Mouse (Mus musculus) layer of hippocampus, adult 18-20 months (tissue): ENCODE data around the gene Dpysl4. TPM values are rescaled to one million over a fixed set of nuclear protein-coding genes. Genes with fewer than 3 reads are reported as not detected.

Source experiments
- DNase-seq, 2 experiments: peaks; one replicate each; pipeline ENCODE4 v3.0.0; 2022; ENCODE audit warnings: low spot score in 2 of 2
- total RNA-seq, 2 experiments: library from RNA; stranded (reverse); gene quantifications; 2 replicates each; pipeline ENCODE4 v1.2.3; 2021

The Dpysl4 gene
- total RNA-seq, 2 experiments from 2014 or later = 43.9 to 44.7 TPM

DNA sequence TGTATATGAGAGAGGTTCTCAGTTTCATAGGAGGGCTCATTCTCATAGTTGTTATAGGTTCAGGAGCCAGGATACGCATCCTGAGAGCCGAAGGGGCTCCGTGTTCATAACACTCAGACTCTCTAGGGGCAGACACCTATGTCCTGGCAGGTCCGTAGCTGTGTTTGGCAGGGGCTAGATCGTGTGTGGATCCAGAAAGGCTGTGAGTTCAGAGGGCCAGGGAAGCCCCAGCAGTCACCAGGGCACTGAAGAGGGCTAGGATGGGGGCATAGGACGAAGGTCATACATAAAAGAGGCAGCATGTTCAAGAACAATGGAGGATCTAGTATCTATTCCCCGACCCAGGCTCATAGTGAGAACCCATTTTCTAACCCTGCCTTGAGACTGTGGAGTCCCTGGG, 9.5 kb downstream of the Dpysl4 start:
- DNase-seq = no peak

DNA sequence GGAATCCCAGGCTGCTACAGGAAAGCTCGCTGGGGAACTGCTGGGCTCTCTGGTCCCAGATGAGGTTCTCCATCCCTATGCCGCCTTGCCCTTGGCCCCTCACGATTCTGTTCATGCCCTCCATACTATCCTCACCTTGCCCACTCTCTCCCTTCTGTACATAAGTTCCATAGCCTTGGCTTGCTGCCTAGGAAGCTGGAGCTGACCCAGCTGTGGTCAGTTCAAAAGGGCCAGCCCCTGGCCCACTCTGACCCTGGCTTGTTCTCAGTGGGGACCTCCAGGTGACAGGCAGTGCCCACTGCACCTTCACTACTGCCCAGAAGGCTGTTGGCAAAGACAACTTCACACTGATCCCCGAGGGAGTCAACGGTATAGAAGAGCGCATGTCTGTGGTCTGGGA, 10.6 kb downstream of the Dpysl4 start:
- DNase-seq = no peak

- DNase-seq = no peak
Measured at GRCm38 (mm10) chr7:139100531-139101095, 14.8 kb downstream of the Dpysl4 start.

GRCm38 (mm10) chr7:139101286-139101804, 15.5 kb downstream of the Dpysl4 start:
- no peak for DNase-seq

DNA sequence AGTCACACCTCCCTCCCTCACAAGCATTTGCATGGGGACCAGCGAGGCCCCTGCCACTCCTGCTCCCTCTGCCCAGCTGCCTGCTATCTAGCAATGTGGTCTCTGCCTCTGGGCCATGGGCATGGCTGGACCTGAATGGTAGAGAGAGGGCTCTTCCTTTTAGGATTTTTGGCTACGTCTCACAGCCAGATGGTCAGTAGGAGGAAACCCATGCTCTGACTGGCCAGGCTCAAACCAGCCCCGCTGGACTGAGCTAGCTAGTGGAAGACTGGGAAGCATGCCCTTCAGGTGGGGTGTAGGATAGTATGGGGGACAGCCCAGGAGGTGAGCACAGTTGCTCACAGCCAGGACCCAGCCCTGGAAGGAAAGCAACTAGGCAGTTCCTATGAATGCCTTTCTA, 16.0 kb downstream of the Dpysl4 start:
- DNase-seq = no peak

DNA sequence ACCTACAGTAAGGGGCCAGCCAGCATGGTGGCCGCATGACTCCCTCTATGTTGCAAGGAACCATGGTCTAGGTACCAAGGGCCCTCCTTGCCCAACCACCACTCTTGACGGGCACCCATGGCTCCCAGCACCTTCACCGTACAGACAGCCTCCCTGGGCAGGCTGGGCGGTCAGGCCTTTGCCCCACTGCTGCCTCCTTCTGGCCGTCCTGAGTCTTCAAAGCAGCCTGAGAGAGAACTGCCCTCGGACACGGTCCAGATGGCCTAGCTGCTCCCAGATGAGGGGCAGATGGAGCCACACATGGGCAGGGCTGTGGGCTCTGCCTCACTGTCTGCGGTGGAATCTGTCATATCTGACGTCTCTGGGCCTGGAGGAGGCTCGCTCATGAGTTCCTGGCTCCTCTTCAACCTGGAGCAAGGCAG, 18.2 kb downstream of the Dpysl4 start:
- DNase-seq = peak in 1 of 2 experiments; percentile 50

- DNase-seq = no peak
Measured at GRCm38 (mm10) chr7:139105076-139105475, 19.3 kb downstream of the Dpysl4 start.

DNA sequence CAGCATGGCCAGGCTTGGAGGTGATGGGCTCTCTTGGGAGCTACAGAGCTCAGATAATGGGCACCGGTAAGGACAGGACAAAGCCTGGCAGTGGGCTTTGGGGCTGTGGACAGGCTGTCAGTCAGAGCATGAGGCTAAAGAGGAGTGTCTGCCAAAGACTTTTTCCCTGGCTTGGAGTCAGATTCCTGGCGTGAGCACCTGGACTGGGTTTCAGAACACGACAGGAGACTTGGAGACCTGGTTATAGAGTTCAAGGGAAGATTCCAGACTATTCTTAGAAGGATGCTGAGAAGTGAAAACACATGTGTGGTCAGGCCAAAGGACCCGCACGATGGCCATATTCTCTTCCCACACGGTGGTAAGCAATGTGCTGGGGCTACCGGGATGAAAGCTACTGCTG, 19.9 kb downstream of the Dpysl4 start:
- no peak for DNase-seq

DNA sequence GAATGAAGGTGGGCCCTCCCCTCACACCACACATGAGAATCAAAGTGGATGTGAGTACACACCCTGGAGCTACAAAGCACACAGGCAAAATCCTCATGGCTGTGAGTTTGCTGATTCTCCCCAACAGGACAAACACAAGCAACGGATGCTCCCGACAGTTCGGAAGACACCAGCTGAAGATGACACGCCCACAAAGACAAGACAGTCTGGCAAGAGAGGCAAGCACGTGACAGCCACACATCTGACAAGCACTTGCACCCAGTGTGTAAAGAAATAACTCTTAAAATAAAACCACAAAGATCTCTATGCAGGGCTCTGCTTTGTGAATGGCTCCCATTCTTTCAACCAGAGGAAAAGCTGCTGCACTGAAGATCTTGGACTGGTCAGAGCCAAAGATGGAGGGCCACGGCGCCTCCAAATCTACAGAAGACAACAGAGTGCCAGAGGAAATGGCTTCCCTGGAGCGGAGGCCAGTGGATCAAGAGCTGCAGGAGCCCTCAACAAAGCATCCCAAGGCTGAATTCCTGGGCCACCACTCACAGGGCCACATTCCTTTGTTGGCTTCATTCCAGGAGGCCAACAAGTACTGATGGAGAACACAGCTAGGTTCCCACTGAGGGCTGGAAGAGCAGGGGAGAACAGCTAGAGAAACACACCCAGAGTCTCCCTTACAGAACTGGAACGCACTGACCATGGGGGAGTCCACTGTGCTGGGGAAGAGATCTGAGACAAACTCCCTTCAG, 22.3 kb downstream of the Dpysl4 start:
- peak in 1 of 2 experiments; percentile 69 for DNase-seq

GRCm38 (mm10) chr7:139119152-139119774, 33.5 kb downstream of the Dpysl4 start:
- DNase-seq = peak; percentile 79 to 94

GRCm38 (mm10) chr7:139119775-139120153, 34.0 kb downstream of the Dpysl4 start:
- no peak for DNase-seq

- no peak for DNase-seq
Measured at GRCm38 (mm10) chr7:139125881-139126280, 40.1 kb downstream of the Dpysl4 start.

DNA sequence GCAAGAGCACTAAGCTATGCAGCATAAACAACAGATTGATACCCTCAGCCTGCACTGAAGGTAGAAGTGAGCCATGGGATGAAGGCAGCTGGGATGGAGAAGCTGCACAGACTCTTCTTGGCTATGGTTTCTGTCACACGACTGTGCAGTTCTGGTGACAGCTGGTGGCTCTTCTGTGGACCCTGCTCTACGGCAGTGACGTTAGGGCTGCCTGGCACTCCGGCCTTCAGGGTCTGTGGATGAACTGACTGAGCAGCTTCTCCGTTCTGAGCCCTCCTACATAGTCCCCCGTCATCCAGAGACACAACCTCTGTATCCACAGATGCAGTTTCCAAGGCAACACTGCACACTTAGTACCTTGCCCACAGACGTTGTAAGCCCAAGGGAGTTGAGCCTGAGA, 40.7 kb downstream of the Dpysl4 start:
- DNase-seq = peak in 1 of 2 experiments; percentile 53

DNA sequence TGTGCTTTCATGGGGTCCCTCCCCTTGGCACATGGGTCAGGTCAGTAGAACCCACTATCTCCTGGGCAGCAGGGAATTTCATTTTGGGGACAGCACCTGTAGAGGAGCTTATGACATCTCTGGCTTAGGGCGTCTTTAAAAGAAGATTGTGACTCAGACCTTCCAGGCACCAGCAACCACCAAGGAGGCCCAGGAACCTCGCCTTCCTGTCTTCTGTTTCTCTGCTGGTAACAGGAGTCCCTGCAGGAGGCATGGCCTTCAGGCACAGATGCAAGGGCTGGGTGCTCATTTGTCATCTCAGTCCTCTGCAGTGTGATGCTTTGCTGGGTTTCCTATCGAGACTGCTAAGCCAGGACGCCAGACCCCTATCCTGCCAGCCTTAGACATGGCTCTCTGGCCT, 43.2 kb downstream of the Dpysl4 start:
- no peak for DNase-seq

GRCm38 (mm10) chr7:139130361-139130760, 44.6 kb downstream of the Dpysl4 start:
- no peak for DNase-seq

- DNase-seq = no peak
Measured at GRCm38 (mm10) chr7:139131538-139131937, 45.7 kb downstream of the Dpysl4 start.

- DNase-seq = peak in 1 of 2 experiments; percentile 72
Measured at GRCm38 (mm10) chr7:139133446-139133845, 47.6 kb downstream of the Dpysl4 start.

DNA sequence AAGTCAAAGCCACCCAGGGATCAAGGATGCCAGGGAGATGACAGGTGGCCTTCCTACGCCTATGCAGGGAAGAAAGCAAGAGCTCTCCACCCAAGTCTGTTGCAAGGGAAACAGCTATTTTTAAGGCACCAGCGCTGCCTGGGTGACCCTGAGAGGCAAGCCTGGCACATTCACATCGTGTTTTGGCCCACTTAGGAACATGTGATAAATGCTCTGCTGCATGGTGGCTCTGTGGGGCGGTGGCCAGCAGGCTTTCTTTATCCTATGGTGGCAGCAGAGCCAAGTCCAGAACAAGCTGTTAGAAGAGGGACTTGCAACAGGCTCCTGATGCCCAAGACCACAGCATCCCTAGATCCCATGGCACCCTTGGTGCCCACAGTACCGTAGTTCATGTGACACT, 49.4 kb downstream of the Dpysl4 start:
- no peak for DNase-seq

DNA sequence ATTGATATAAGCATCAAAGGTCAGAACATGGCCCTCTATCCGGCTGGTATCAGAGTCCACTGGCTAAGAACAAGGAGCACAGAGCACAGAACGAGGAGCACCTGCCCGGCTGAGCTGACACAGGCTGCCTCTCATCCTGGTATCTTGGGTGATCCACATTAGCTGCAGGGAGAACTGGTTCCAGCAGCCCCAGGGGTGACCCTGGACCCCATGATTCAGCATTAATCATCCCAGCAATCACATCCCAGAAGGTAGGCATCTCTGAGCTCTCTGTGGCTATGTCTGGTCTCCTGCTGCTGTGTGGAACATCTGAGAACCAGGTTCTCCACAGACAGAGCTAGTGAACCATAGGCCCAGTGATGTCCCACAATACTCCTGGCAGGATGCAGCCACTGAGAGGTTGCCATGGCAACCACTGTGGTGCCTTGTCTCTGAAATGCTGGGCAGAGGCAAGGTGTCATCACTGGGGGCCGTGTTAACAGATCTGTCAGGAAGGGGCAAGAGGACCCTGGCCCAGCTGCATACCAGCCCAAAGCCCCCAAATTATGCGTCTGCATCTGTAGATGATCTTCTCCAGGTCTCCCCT, 51.2 kb downstream of the Dpysl4 start:
- DNase-seq = peak in 1 of 2 experiments; percentile 73

DNA sequence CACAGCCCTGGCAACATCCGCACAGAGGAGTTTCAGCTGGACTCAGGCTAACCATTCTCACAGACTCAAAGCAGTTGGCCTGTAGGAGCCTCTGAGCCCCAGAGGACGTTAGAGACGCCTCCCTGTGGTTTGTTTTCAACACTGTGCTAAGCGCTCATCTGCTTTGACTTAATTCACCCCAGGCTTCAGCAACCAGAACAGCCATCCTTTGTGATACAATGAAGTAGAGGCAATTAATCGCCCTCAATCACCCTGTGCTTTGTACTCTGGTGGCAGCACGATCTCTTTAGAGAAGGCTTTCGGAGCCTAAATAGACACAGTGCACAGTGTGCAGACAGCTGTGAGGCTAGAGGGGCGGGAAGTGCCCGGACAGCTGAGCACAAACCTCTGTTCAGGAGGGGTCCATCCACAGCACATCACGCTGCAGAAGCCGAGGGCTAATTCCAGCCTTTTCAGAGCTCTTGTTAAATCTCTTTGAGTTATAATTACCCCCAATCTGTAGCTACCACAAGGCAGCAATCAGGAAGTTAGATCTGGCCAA, 54.2 kb downstream of the Dpysl4 start:
- peak in 1 of 2 experiments; percentile 30 for DNase-seq

DNA sequence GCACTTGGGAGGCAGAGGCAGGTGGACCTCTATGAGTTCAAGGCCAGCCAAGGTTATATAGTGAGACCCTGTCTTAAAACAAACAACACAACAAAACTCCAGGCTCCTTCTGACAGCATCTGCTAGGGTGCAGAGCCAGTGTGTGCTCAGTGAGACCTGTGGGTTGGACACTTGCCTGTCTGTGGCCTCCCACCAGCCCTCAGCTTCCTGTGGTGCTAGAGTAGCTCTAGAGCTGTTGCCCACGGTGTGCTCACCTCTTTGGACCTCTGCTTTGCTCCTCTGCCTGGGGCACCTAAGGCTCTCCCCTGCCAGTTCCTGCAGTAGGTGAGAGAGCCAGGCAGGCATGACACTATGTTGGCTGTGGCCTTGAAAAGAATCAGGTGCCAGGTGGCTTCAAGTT, 58.0 kb downstream of the Dpysl4 start:
- no peak for DNase-seq

GRCm38 (mm10) chr7:139145891-139146290, 60.1 kb downstream of the Dpysl4 start:
- DNase-seq = peak in 1 of 2 experiments; percentile 60
